Mouse (Mus musculus): ENCODE data around the gene Cd52. TPM values are rescaled to one million over a fixed set of nuclear protein-coding genes. Genes with fewer than 3 reads are reported as not detected.
A peak's percentile ranks its signal among the peaks of the same experiment; 100 is the strongest.

Cd52 gene
- polyA plus RNA-seq, 1 experiment from 2014 or later = 114 TPM

DNA sequence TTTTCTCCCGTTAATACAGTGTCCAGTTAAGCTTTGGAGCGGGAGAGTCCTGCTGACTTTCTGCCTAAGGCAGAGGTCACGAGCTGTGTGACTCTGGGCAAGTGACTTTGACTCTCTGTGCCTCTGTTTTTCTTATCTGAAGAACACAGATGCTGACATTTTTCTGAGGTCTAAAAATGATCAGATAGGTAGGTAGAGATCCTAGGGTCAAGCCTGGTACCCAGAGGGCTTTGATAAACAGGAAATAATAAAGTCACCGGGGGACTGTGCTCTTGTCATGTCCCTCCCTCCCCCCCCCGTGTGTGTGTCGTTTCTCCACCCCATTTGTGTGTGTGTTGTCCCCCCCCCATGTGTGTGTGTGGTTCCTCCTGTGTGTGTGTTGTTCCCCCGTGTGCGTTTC lies 32.3 kb downstream of the Cd52 start:
- DNase-seq (no peak), ATAC-seq (no peak)
- Histone ChIP-seq H3K27me3 (ENCODE audit: insufficient read depth, low read length) (no peaks in the 10 kb centered on the region), H3K9me3 (ENCODE audit: low read length) (no peaks in the 10 kb centered on the region), H3K27ac (ENCODE audit: low read depth) (no peak overlapping the region), H3K36me3 (replicated peaks; ENCODE audit: insufficient read depth, low read length) (no peaks in the 10 kb centered on the region), H3K4me2 (ENCODE audit: low read depth, low read length) (no peak overlapping the region), H3K4me1 (ENCODE audit: insufficient read depth) (peaks cover 12% of the 10 kb centered on the region), H3K9ac (replicated peaks) (no peak overlapping the region), H3K4me3 (ENCODE audit: low read depth, low read length) (no peak overlapping the region)
- TF ChIP-seq CTCF (IDR thresholded peaks at IDR 0.05; ENCODE audit: low read depth) (no peak), EP300 (IDR thresholded peaks at IDR 0.05; ENCODE audit: low read depth) (no peak)
- WGBS (ENCODE audit: insufficient replicate concordance) = 45% methylated on average over 8 of the region's 8 CpGs

- no peak for TF ChIP-seq EP300 (IDR thresholded peaks at IDR 0.05; ENCODE audit: low read depth)
- TF ChIP-seq CTCF (IDR thresholded peaks at IDR 0.05; ENCODE audit: low read depth) = no peak
These were observed 32.9 kb downstream of the Cd52 start for GRCm38 (mm10) chr4:134061944-134062446.

DNA sequence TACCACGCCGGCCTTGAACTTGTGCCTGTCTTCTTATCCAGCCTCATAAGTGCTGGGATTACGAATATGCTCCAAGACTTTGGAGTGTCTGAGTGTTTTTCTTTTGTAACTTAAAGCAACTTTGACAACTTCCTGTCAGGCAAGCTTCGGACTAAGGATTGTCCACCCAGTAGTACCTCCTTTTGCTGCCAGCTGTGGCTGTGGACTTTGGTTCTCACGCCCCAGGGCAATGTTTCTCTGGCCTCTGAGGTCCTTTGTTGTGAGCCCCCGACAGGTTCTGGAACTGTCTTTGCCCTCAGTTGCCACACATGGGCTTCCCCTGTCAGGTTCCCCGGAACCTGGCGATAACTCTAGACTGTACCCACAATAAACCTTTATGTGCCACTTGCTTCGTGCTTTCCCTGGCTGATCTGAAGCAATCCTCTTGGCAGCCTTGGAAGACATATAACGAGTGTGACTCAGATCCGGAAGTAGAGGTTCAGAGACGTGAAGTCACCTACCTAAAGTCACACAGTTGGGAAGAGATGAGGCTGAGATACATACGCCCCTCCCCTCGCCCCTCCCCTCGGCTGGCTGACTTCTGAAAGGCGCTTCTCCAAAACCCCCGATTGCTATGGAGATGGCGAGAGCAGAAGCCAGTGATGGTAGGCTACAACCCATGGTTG lies 33.6 kb downstream of the Cd52 start:
- ATAC-seq (no peak), DNase-seq (no peak)
- Histone ChIP-seq H3K36me3 (replicated peaks; ENCODE audit: insufficient read depth, low read length) (no peaks in the 10 kb centered on the region), H3K4me1 (ENCODE audit: insufficient read depth) (peaks cover 12% of the 10 kb centered on the region), H3K27ac (ENCODE audit: low read depth) (no peak overlapping the region), H3K27me3 (ENCODE audit: insufficient read depth, low read length) (no peaks in the 10 kb centered on the region), H3K4me3 (ENCODE audit: low read depth, low read length) (no peak overlapping the region), H3K9me3 (ENCODE audit: low read length) (no peaks in the 10 kb centered on the region), H3K4me2 (ENCODE audit: low read depth, low read length) (no peak overlapping the region), H3K9ac (replicated peaks) (no peak overlapping the region)
- TF ChIP-seq CTCF (IDR thresholded peaks at IDR 0.05; ENCODE audit: low read depth) (no peak), EP300 (IDR thresholded peaks at IDR 0.05; ENCODE audit: low read depth) (no peak)
- 63% methylated on average over 18 of the region's 18 CpGs for WGBS (ENCODE audit: insufficient replicate concordance)

More at GRCm38 (mm10) chr4:134061944-134062446, 32.9 kb downstream of the Cd52 start:
- Histone ChIP-seq H3K27me3 (ENCODE audit: insufficient read depth, low read length) (no peaks in the 10 kb centered on the region), H3K36me3 (replicated peaks; ENCODE audit: insufficient read depth, low read length) (no peaks in the 10 kb centered on the region), H3K27ac (ENCODE audit: low read depth) (no peak overlapping the region), H3K4me1 (ENCODE audit: insufficient read depth) (peaks cover 12% of the 10 kb centered on the region), H3K4me2 (ENCODE audit: low read depth, low read length) (no peak overlapping the region), H3K9me3 (ENCODE audit: low read length) (no peaks in the 10 kb centered on the region), H3K4me3 (ENCODE audit: low read depth, low read length) (no peak overlapping the region), H3K9ac (replicated peaks) (no peak overlapping the region)
- WGBS (ENCODE audit: insufficient replicate concordance) = 61% methylated on average over 8 of the region's 8 CpGs
- ATAC-seq = peak; percentile 16; the same call in 1 of the 2 replicates
- no peak for DNase-seq

DNA sequence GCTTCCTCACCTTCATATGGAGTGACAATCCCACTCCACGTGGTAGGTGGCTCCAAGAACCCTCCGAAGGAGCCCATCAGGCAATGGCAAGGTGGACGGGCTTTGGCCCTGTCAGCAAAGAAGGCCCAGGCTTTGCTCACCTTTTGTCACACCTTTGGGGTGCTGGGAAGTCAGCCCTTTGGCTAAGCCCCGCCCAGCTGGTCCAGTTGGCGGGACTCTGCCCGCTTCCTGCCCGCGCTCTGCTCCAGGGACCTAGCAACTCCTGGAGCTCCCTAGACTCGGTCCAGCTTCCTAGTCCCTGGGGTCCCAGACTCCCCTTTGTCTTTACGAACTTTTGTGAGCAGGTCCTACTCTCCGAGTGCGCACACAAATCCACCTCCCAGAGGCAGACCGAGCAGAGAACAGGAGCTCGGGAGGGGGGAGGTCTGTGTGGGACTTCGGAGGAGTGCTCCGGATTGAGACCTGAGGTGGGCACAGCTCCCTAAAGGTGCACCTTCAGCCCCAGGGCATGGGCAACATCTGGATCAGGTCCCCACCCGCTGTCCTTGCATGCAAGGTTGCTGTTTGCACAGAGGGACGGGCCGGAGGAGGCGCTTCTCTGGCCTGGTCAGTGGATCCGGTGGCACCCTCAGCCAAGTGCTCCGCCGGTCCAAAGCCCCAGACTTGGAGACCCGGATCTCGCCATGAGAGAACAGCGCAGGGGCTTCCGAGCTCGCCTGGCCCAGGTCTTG lies 34.6 kb downstream of the Cd52 start, which contains the start of gene Crybg2:
Gene Crybg2, plus strand, starts transcription at position 681 of the 731 bp plus-strand sequence.
- no peak for TF ChIP-seq EP300 (IDR thresholded peaks at IDR 0.05; ENCODE audit: low read depth)
- TF ChIP-seq CTCF (IDR thresholded peaks at IDR 0.05; ENCODE audit: low read depth) = no peak
- WGBS (ENCODE audit: insufficient replicate concordance) = 60% methylated on average over 28 of the region's 28 CpGs
- H3K9me3 ChIP-seq (ENCODE audit: low read length) = no peaks in the 10 kb centered on the region
- H3K36me3 ChIP-seq (replicated peaks; ENCODE audit: insufficient read depth, low read length) = no peaks in the 10 kb centered on the region
- DNase-seq (no peak), ATAC-seq (no peak)
- H3K4me1 ChIP-seq (ENCODE audit: insufficient read depth) = peaks cover 12% of the 10 kb centered on the region
- no peak within 1 kb of the TSS for H3K9ac ChIP-seq (replicated peaks)
- H3K4me2 ChIP-seq (ENCODE audit: low read depth, low read length) = peak within 1 kb of the TSS; percentile 35; the same call in 1 of the 2 replicates
- no peak within 1 kb of the TSS for H3K4me3 ChIP-seq (ENCODE audit: low read depth, low read length)
- no peaks in the 10 kb centered on the region for H3K27me3 ChIP-seq (ENCODE audit: insufficient read depth, low read length)
- H3K27ac ChIP-seq (ENCODE audit: low read depth) = no peak within 1 kb of the TSS

- no peak for DNase-seq
- Histone ChIP-seq H3K9me3 (ENCODE audit: low read length) (no peaks in the 10 kb centered on the region), H3K4me1 (ENCODE audit: insufficient read depth) (peaks cover 12% of the 10 kb centered on the region), H3K4me3 (ENCODE audit: low read depth, low read length) (no peak overlapping the region), H3K9ac (replicated peaks) (no peak overlapping the region), H3K27me3 (ENCODE audit: insufficient read depth, low read length) (no peaks in the 10 kb centered on the region), H3K27ac (ENCODE audit: low read depth) (no peak overlapping the region), H3K4me2 (ENCODE audit: low read depth, low read length) (no peak overlapping the region), H3K36me3 (replicated peaks; ENCODE audit: insufficient read depth, low read length) (no peaks in the 10 kb centered on the region)
- TF ChIP-seq EP300 (IDR thresholded peaks at IDR 0.05; ENCODE audit: low read depth) = no peak
- TF ChIP-seq CTCF (IDR thresholded peaks at IDR 0.05; ENCODE audit: low read depth) = no peak
- 64% methylated on average over 6 of the region's 6 CpGs for WGBS (ENCODE audit: insufficient replicate concordance)
- ATAC-seq = no peak
These were observed 36.0 kb downstream of the Cd52 start for GRCm38 (mm10) chr4:134058908-134059307.

DNA sequence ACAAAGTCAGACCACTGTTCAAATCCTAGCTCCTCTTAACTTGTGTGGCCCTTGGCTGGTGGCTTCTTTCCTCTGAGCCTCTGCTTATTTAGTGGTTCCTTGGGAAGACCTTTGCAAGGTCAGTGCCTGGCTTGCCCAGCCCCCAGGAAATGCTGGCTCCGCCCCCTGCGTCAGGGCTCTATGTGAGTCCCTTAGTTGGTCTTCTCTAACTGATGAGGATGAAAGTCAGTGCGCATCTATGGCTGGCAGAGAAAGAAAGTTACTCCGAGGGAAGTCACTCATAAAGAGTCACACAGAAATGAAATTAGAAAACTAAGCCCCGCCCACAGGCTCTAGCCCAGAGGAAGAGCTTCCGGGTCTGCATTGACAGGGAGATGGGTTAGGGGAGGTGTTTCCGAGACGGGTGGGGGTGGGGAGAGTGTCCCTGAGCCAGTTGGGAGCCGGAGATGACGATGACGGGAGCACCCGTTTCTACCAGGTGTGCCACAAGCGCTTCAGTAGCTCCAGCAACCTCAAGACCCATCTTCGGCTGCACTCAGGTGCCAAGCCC lies 36.6 kb downstream of the Cd52 start:
- H3K4me2 ChIP-seq (ENCODE audit: low read depth, low read length) = peak overlapping the region; percentile 41
- H3K4me3 ChIP-seq (ENCODE audit: low read depth, low read length) = no peak overlapping the region
- no peaks in the 10 kb centered on the region for H3K9me3 ChIP-seq (ENCODE audit: low read length)
- H3K27ac ChIP-seq (ENCODE audit: low read depth) = no peak overlapping the region
- no peaks in the 10 kb centered on the region for H3K36me3 ChIP-seq (replicated peaks; ENCODE audit: insufficient read depth, low read length)
- H3K4me1 ChIP-seq (ENCODE audit: insufficient read depth) = peaks cover 12% of the 10 kb centered on the region
- H3K27me3 ChIP-seq (ENCODE audit: insufficient read depth, low read length) = no peaks in the 10 kb centered on the region
- ATAC-seq = no peak
- DNase-seq = no peak
- TF ChIP-seq EP300 (IDR thresholded peaks at IDR 0.05; ENCODE audit: low read depth) (no peak), CTCF (IDR thresholded peaks at IDR 0.05; ENCODE audit: low read depth) (no peak)
- 21% methylated on average over 14 of the region's 14 CpGs for WGBS (ENCODE audit: insufficient replicate concordance)
- no peak overlapping the region for H3K9ac ChIP-seq (replicated peaks)

All from liver, postnatal 0 days (tissue).